Mouse (Mus musculus) midbrain, embryonic 14.5 days (tissue): ENCODE data around the gene Usp50. TPM values are rescaled to one million over a fixed set of nuclear protein-coding genes. Genes with fewer than 3 reads are reported as not detected.
A peak's percentile ranks its signal among the peaks of the same experiment; 100 is the strongest.

Experiments
- ATAC-seq: fragments of 200-750 bp; cut with Nextera tagmentation; 2 replicates; pipeline ENCODE4 v1.8.0; 2017; ENCODE audit warnings: moderate number of reproducible peaks, moderate library complexity; ENCODE audit not compliant: low FRiP score, low TSS enrichment
- DNase-seq: peaks from one replicate; pipeline ENCODE4 v3.0.0-alpha.2; 2015
- H3K27ac ChIP-seq: fragments of 300-500 bp; sonication (generic); replicated peaks from 2 replicates; pipeline ENCODE4 v1.5.1; 2014; ENCODE audit warnings: mild to moderate bottlenecking, low read depth, low read length, moderate library complexity
- H3K27me3 ChIP-seq: fragments of 300-500 bp; sonication (generic); 2 replicates; pipeline ENCODE4 v1.6.1; 2014; ENCODE audit warnings: low read length, control low read depth, mixed read lengths; ENCODE audit not compliant: control insufficient read depth, insufficient read depth
- H3K36me3 ChIP-seq: fragments of 300-500 bp; sonication (generic); 2 replicates; pipeline ENCODE4 v1.6.1; 2014; ENCODE audit warnings: low read length, control low read depth; ENCODE audit not compliant: control insufficient read depth, insufficient read depth
- H3K4me1 ChIP-seq: fragments of 300-500 bp; sonication (generic); 2 replicates; pipeline ENCODE4 v1.6.1; 2014; ENCODE audit warnings: mild to moderate bottlenecking, antibody characterized with exemption, low read length, control low read depth; ENCODE audit not compliant: control insufficient read depth, insufficient read depth
- H3K4me2 ChIP-seq: fragments of 300-500 bp; sonication (generic); 2 replicates; pipeline ENCODE4 v1.6.1; 2014; ENCODE audit warnings: mild to moderate bottlenecking, low read length, moderate library complexity
- H3K4me3 ChIP-seq: fragments of 300-500 bp; sonication (generic); replicated peaks from 2 replicates; pipeline ENCODE4 v1.5.1; 2014; ENCODE audit warnings: low read depth, low read length
- H3K9ac ChIP-seq: fragments of 300-500 bp; sonication (generic); replicated peaks from 2 replicates; pipeline ENCODE4 v1.6.1; 2014; ENCODE audit warnings: mild to moderate bottlenecking, low read length, moderate library complexity
- H3K9me3 ChIP-seq: fragments of 300-500 bp; sonication (generic); 2 replicates; pipeline ENCODE4 v1.6.1; 2016; ENCODE audit warnings: low read length, control low read depth, mixed read lengths; ENCODE audit not compliant: control insufficient read depth
- WGBS: fragments of 180-500 bp; shearing (Covaris S2); extraction: QIAGEN DNeasy Blood & Tissue Kit; methylation state at CpG from one replicate; pipeline ENCODE4 v1.1.7; 2014; 5-methylcytosine and 5-hydroxymethylcytosine counted together
- polyA plus RNA-seq: library from polyadenylated mRNA; unstranded; fragments of >200 nt; fragmentation: Nextera tagmentation; extraction: Ambion mirVana; gene quantifications from 2 replicates; pipeline ENCODE4 v1.2.1, GENCODE M21; 2014

The Usp50 gene
- polyA plus RNA-seq, 1 experiment from 2014 or later: 3.1 TPM

DNA sequence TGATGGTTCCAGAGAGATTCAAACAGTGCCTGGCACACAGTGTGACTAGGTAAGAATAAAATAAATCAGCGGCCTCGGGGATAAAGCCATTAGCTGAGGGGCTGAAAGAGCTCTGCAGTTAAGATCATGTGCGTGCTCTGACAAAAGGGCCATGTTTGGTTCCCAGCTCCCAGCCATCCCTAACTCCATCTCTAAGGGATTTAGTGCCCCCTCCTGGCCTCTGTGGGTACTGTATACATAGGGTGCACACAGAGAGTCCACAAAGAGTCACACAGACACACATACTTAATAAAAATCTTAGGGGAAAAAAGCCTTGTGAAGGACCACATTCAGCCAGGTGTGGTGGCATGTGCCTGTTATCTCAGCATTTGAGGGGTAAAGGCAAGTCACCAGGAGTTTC, 15.7 kb downstream of the Usp50 start:
- Histone ChIP-seq H3K4me3 (no peak overlapping the region), H3K9ac (no peak overlapping the region), H3K27me3 (no peaks in the 10 kb centered on the region), H3K9me3 (no peaks in the 10 kb centered on the region), H3K4me2 (no peak overlapping the region), H3K4me1 (no peaks in the 10 kb centered on the region), H3K36me3 (peaks cover 11% of the 10 kb centered on the region), H3K27ac (no peak overlapping the region)
- 98% methylated on average over 3 of the region's 3 CpGs for WGBS
- ATAC-seq (no peak), DNase-seq (peak; percentile 3)

DNA sequence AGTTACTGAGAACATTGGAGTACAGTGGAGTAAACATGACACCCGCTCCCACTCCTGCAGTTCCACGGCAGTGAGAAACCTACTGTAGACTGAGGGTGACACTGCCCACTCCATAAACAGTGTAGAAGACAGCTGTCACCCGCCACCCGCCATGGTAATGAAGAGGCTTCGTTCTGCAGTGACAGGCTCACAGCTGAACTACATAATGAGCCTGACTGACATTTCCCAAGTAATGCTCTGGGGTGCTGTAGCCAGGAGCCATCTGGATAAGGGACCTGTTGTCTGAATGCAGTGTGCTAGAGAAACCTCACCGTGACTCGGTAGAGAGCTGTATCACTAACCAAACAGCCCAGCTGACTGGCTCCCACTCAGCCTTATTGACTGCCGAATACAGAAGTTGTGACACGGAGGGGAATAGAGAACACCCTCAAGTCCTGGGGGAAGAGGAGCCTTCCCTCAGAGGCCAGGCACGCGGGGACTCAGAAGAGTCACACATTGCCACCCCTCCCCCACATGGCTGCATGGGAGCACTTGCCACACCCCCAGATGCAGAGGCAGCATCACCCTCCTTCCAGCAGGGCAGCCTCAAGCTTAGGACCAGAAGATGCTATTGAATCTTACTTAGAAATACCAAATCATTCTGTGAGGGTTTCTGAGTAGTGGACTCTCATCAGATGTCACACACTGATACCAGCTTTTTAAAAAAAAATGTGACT, 17.2 kb downstream of the Usp50 start:
- Histone ChIP-seq H3K4me3 (no peak overlapping the region), H3K4me2 (no peak overlapping the region), H3K36me3 (peaks cover 25% of the 10 kb centered on the region), H3K27me3 (no peaks in the 10 kb centered on the region), H3K9ac (no peak overlapping the region), H3K4me1 (no peaks in the 10 kb centered on the region), H3K27ac (no peak overlapping the region), H3K9me3 (no peaks in the 10 kb centered on the region)
- ATAC-seq (no peak), DNase-seq (peak; percentile 31)
- 41% methylated on average over 11 of the region's 11 CpGs for WGBS

DNA sequence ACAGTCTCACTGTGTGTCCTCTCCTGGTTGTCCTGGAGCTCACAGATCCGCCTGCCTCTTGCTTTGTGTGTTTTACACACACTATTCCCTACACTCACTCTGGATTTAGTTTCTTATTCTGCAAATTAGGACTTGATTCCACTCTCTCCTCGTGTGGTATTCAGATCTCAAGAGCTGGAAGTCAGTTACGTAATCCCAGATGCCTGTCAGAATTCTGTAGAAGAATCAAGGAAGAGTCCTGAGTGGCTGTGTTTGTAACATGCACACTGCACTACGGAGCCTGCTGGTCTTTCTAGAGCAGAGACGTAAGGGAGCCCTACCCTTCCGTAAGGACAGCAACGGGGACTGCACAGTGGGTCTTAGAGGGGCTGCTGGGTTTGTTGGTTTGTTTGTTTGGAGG, 23.9 kb downstream of the Usp50 start:
- 94% methylated on average over 7 of the region's 7 CpGs for WGBS
- Histone ChIP-seq H3K27ac (no peak overlapping the region), H3K9ac (no peak overlapping the region), H3K4me3 (no peak overlapping the region), H3K36me3 (peaks cover 91% of the 10 kb centered on the region), H3K4me2 (no peak overlapping the region), H3K27me3 (no peaks in the 10 kb centered on the region), H3K4me1 (no peaks in the 10 kb centered on the region), H3K9me3 (no peaks in the 10 kb centered on the region)
- no peak for ATAC-seq
- DNase-seq: no peak

DNA sequence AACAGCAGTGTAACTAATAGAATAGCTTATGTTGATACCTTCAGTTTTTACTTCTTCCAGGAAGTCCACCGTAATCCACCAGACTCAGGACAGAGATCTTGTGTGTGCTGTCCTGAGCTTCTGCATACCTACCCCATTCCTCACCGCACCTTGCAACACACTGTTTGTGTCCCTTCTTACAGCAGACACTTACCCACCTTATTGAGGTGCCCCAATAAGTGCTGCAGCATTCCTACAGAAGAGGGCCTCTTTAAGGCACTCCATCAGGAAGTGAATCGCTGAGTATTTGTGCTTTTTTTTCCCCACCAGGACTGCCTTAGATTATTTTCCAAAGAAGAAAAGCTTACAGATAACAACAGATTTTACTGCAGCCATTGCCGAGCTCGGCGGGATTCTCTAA, 27.6 kb downstream of the Usp50 start:
- no peak overlapping the region for H3K4me2 ChIP-seq
- H3K4me1 ChIP-seq: no peaks in the 10 kb centered on the region
- H3K4me3 ChIP-seq: no peak overlapping the region
- no peak overlapping the region for H3K27ac ChIP-seq
- H3K9ac ChIP-seq: no peak overlapping the region
- H3K27me3 ChIP-seq: no peaks in the 10 kb centered on the region
- WGBS: 98% methylated on average over 6 of the region's 6 CpGs
- no peak for DNase-seq
- ATAC-seq: no peak
- no peaks in the 10 kb centered on the region for H3K9me3 ChIP-seq
- peaks cover 95% of the 10 kb centered on the region for H3K36me3 ChIP-seq

DNA sequence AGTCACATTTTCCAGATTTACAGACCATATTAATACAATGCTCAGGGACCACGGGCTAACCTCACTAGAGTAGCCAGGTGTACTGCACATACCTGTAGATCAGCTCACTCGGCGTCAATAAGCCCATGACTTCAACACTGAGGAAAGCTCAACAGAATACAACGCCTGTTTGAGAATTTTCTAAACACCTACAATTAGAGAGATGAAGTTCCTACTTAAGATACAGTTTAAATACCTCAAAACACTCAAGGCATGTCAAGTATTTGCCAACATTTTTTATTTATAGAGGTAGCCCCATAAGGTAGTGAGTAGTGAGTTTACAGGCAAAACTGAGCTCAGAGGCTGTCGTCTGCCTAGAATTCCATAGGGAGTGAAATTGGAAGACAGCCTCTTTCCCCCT, 39.9 kb downstream of the Usp50 start:
- Histone ChIP-seq H3K4me3 (no peak overlapping the region), H3K9me3 (no peaks in the 10 kb centered on the region), H3K4me2 (no peak overlapping the region), H3K4me1 (no peaks in the 10 kb centered on the region), H3K36me3 (peaks cover 73% of the 10 kb centered on the region), H3K27ac (no peak overlapping the region), H3K27me3 (no peaks in the 10 kb centered on the region), H3K9ac (no peak overlapping the region)
- DNase-seq: no peak
- ATAC-seq: no peak
- WGBS: 97% methylated on average over 5 of the region's 5 CpGs

DNA sequence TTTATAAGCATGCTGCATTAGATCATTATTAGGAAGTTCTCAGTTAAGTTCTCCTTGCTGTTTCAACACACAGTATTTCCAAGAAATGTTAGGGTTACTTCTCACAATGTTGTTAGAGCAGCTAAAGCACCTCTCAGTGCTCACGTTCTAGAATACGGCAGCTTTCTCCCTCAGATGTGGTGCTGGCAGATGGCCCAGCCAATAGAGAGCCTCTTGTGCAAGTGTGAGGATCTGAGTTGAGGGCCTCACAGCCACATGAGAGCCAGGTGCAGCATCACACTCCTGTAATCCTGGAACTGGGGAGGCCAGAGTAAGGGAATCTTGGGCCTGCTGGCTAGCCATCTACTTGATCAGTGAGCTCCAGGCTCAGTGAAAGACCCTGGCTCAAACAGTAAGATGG, 43.0 kb downstream of the Usp50 start:
- no peaks in the 10 kb centered on the region for H3K9me3 ChIP-seq
- ATAC-seq: no peak
- 90% methylated on average over 2 of the region's 2 CpGs for WGBS
- H3K4me2 ChIP-seq: no peak overlapping the region
- no peak overlapping the region for H3K27ac ChIP-seq
- no peak overlapping the region for H3K4me3 ChIP-seq
- H3K27me3 ChIP-seq: no peaks in the 10 kb centered on the region
- H3K4me1 ChIP-seq: no peaks in the 10 kb centered on the region
- H3K9ac ChIP-seq: no peak overlapping the region
- peaks cover 69% of the 10 kb centered on the region for H3K36me3 ChIP-seq
- no peak for DNase-seq

DNA sequence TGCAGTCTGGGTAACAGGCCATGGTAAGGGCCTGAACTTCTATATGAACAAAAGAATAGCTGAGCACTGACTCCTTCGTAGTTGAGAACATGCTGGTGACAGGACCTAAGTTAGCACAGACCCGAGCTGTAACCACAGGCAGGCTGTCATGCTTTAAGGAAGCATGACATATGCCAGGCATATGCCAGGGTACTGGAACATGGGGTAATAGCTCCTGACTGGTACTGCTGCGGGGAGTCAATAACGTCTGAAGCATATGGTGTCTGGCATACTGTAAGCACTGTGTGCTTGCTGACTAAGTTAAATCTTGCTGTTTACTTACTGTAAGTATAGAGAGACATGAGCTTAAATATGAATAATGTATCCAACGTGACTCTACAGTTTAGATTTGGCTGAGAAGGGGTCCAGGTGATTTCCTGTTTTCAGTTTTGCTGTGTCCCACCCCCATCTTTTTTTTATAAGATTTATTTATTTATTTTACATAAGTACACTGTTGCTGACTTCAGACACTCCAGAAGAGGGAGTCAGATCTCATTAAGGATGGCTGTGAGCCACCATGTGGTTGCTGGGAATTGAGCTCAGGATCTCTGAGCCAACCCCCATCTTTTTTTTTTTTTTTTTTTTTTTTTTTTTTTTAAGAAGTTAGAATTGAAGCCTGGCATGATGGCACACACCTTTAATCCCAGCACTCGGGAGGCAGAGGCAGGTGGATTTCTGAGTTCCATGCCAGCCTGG, 47.8 kb downstream of the Usp50 start:
- Histone ChIP-seq H3K36me3 (peaks cover 79% of the 10 kb centered on the region), H3K4me3 (no peak overlapping the region), H3K9me3 (no peaks in the 10 kb centered on the region), H3K27me3 (no peaks in the 10 kb centered on the region), H3K9ac (no peak overlapping the region), H3K4me1 (no peaks in the 10 kb centered on the region), H3K4me2 (no peak overlapping the region), H3K27ac (no peak overlapping the region)
- no peak for ATAC-seq
- no peak for DNase-seq
- 92% methylated on average over 6 of the region's 6 CpGs for WGBS

DNA sequence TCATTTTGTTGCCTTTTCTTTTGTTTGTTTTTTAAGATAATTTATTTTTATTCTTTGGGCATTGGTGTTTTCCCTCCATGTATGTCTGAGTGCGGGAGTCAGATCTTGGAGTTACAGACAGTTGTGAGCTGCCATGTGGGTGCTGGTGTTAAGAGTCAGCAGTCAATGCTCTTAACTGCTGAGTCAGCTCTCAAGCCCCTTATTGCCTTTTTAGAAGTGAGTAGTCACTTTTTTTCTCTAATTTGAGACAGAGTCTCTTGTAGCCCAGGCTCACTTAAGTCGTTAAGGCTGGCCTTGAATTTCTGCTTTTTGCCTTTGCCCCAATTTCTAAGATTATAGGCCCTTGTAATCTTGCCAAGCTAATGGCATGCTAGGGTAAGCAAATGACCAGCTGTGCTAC, 52.8 kb downstream of the Usp50 start:
- WGBS: 97% methylated on average over 2 of the region's 2 CpGs
- ATAC-seq: no peak

DNA sequence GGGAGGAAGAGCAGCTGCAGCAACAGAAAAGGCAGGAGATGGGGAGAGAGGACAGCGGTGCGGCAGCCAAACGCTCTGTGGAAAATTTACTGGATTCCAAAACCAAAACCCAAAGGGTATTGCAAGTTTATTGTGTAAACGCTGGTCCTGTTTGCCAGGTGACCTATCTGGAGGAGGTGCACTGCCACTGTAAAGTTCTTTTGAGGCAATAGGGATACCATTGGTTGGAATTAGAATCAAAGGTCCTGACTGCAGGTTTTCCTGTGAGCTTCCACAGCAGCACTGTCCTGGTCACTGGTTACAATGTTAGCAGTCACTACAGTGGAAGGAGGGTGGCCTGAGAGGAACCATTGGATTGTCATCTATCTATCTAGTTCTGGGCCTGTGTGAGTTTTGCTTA, 54.1 kb downstream of the Usp50 start:
- no peak overlapping the region for H3K4me2 ChIP-seq
- WGBS: 97% methylated on average over 4 of the region's 4 CpGs
- H3K4me1 ChIP-seq: no peaks in the 10 kb centered on the region
- no peak overlapping the region for H3K27ac ChIP-seq
- no peaks in the 10 kb centered on the region for H3K27me3 ChIP-seq
- no peak overlapping the region for H3K9ac ChIP-seq
- no peaks in the 10 kb centered on the region for H3K9me3 ChIP-seq
- ATAC-seq (no peak), DNase-seq (no peak)
- H3K36me3 ChIP-seq: peaks cover 61% of the 10 kb centered on the region
- H3K4me3 ChIP-seq: no peak overlapping the region

More for the DNA sequence above, 52.8 kb downstream of the Usp50 start:
- Histone ChIP-seq H3K27me3 (no peaks in the 10 kb centered on the region), H3K4me3 (no peak overlapping the region), H3K9ac (no peak overlapping the region), H3K4me1 (no peaks in the 10 kb centered on the region), H3K36me3 (peaks cover 69% of the 10 kb centered on the region), H3K9me3 (no peaks in the 10 kb centered on the region), H3K4me2 (no peak overlapping the region), H3K27ac (no peak overlapping the region)
- DNase-seq: no peak
